Mouse (Mus musculus): Measurements from ENCODE around the gene Olfr1113. TPM values are rescaled to one million over a fixed set of nuclear protein-coding genes. Genes with fewer than 3 reads are reported as not detected.
"Not testable (repeated sequence)": the region's sequence is repeated elsewhere in the genome, so short reads cannot be mapped to it uniquely, and the experiment has no call there.

Olfr1113 gene
- polyA plus RNA-seq (2016; fragmentation: Nextera tagmentation; extraction: Ambion mirVana), result not detected in 2 replicates

- 92% methylated on average over 2 of the region's 2 CpGs for WGBS
- no peaks in the 10 kb centered on the region for H3K27me3 ChIP-seq (ENCODE audit: poor library complexity, severe bottlenecking)
- H3K4me1 ChIP-seq, result no peaks in the 10 kb centered on the region
- no peak for DNase-seq (ENCODE audit: extremely low spot score, low spot score)
- H3K36me3 ChIP-seq (replicated peaks), result no peaks in the 10 kb centered on the region
- H3K9me3 ChIP-seq, result no peaks in the 10 kb centered on the region
- H3K4me3 ChIP-seq, result no peak within 1 kb of the TSS
- H3K27ac ChIP-seq, result no peak within 1 kb of the TSS
These were observed at the start of gene Olfr1113 for GRCm38 (mm10) chr2:87208670-87209069. Olfr1113 (plus strand) TSS chr2:87208970.

GRCm38 (mm10) chr2:87167731-87168130 lies 41.0 kb upstream of the Olfr1113 start:
- DNase-seq (ENCODE audit: extremely low spot score, low spot score); H3K4me3 ChIP-seq; H3K27me3 ChIP-seq (ENCODE audit: poor library complexity, severe bottlenecking); H3K9me3 ChIP-seq; H3K27ac ChIP-seq; H3K4me1 ChIP-seq; H3K36me3 ChIP-seq (replicated peaks): not testable (repeated sequence)
- 81% methylated on average over 2 of the region's 2 CpGs for WGBS

DNA sequence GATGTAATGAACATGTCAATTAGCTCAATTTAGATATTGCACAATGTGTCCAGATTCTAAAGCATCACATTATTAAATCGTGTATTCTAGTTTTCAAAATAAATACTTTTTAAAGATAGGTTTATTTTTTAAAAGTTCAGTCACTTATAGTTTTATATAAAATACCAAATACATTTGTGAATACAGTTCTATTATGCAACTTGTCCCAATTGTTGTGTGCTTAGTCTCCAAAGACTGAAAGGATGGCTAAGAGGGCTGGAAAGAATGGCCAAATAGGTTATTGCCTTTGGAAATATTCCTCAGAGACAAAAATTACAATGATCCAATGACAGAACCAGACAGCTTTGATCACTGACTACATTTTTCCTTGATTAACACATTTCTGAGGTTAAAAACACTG lies 21.3 kb upstream of the Olfr1113 start, which contains the start of gene Olfr1112:
Gene Olfr1112 (plus strand): TSS at position 301 of the 400 bp plus-strand sequence.
- 87% methylated on average over 1 of the region's 1 CpGs for WGBS
- no peaks in the 10 kb centered on the region for H3K36me3 ChIP-seq (replicated peaks)
- H3K4me3 ChIP-seq, result no peak within 1 kb of the TSS
- no peak within 1 kb of the TSS for H3K27ac ChIP-seq
- no peaks in the 10 kb centered on the region for H3K4me1 ChIP-seq
- H3K27me3 ChIP-seq (ENCODE audit: poor library complexity, severe bottlenecking), result no peaks in the 10 kb centered on the region
- no peaks in the 10 kb centered on the region for H3K9me3 ChIP-seq
- no peak for DNase-seq (ENCODE audit: extremely low spot score, low spot score)

- no peaks in the 10 kb centered on the region for H3K36me3 ChIP-seq (replicated peaks)
- H3K27me3 ChIP-seq (ENCODE audit: poor library complexity, severe bottlenecking), result no peaks in the 10 kb centered on the region
- no peak within 1 kb of the TSS for H3K4me3 ChIP-seq
- no peak within 1 kb of the TSS for H3K27ac ChIP-seq
- WGBS, result 86% methylated on average over 2 of the region's 2 CpGs
- no peak for DNase-seq (ENCODE audit: extremely low spot score, low spot score)
- H3K9me3 ChIP-seq, result no peaks in the 10 kb centered on the region
- no peaks in the 10 kb centered on the region for H3K4me1 ChIP-seq
These were observed 38.9 kb downstream of the Olfr1113 start, which contains the start of gene Olfr1115 for GRCm38 (mm10) chr2:87247713-87248112. Olfr1115 (plus strand) TSS chr2:87248013.

Small RNAs within 50 kb of the gene (microRNA-seq; reads per million reads assigned to microRNA genes)
- gene Gm27438, result not detected

Other genes with a start within 250 kb of the Olfr1113 start
- not detected in 2 replicates for gene Olfr1099, start 248.3 kb upstream of the Olfr1113 start, polyA plus RNA-seq (2016; fragmentation: Nextera tagmentation; extraction: Ambion mirVana)
- gene Olfr1100, start 229.0 kb upstream of the Olfr1113 start, polyA plus RNA-seq (2016; fragmentation: Nextera tagmentation; extraction: Ambion mirVana), result not detected in 2 replicates
- not detected in 2 replicates for gene Olfr1101, start 217.7 kb upstream of the Olfr1113 start, polyA plus RNA-seq (2016; fragmentation: Nextera tagmentation; extraction: Ambion mirVana)
- not detected in 2 replicates for gene Olfr1102, start 210.6 kb upstream of the Olfr1113 start, polyA plus RNA-seq (2016; fragmentation: Nextera tagmentation; extraction: Ambion mirVana)
- gene Olfr1104, start 181.9 kb upstream of the Olfr1113 start, polyA plus RNA-seq (2016; fragmentation: Nextera tagmentation; extraction: Ambion mirVana), result not detected in 2 replicates
- gene Olfr1105, start 172.4 kb upstream of the Olfr1113 start, polyA plus RNA-seq (2016; fragmentation: Nextera tagmentation; extraction: Ambion mirVana), result not detected in 2 replicates
- not detected in 2 replicates for gene Olfr1106, start 156.7 kb upstream of the Olfr1113 start, polyA plus RNA-seq (2016; fragmentation: Nextera tagmentation; extraction: Ambion mirVana)
- gene Olfr1107, start 133.2 kb upstream of the Olfr1113 start, polyA plus RNA-seq (2016; fragmentation: Nextera tagmentation; extraction: Ambion mirVana), result not detected in 2 replicates
- gene Olfr1109, start 113.0 kb upstream of the Olfr1113 start, polyA plus RNA-seq (2016; fragmentation: Nextera tagmentation; extraction: Ambion mirVana), result not detected in 2 replicates
- gene Olfr259, start 94.4 kb upstream of the Olfr1113 start, polyA plus RNA-seq (2016; fragmentation: Nextera tagmentation; extraction: Ambion mirVana), result not detected in 2 replicates
- not detected in 2 replicates for gene Olfr1110, start 68.7 kb upstream of the Olfr1113 start, polyA plus RNA-seq (2016; fragmentation: Nextera tagmentation; extraction: Ambion mirVana)
- gene Olfr1111, start 56.3 kb upstream of the Olfr1113 start, polyA plus RNA-seq (2016; fragmentation: Nextera tagmentation; extraction: Ambion mirVana), result not detected in 2 replicates
- gene Olfr1112, start 21.2 kb upstream of the Olfr1113 start, polyA plus RNA-seq (2016; fragmentation: Nextera tagmentation; extraction: Ambion mirVana), result not detected in 2 replicates
- gene Olfr1115, start 39.0 kb downstream of the Olfr1113 start, polyA plus RNA-seq (2016; fragmentation: Nextera tagmentation; extraction: Ambion mirVana), result not detected in 2 replicates
- not detected in 2 replicates for gene Olfr1116, start 58.6 kb downstream of the Olfr1113 start, polyA plus RNA-seq (2016; fragmentation: Nextera tagmentation; extraction: Ambion mirVana)
- gene Olfr1118, start 98.6 kb downstream of the Olfr1113 start, polyA plus RNA-seq (2016; fragmentation: Nextera tagmentation; extraction: Ambion mirVana), result not detected in 2 replicates
- not detected in 2 replicates for gene Olfr1120, start 145.8 kb downstream of the Olfr1113 start, polyA plus RNA-seq (2016; fragmentation: Nextera tagmentation; extraction: Ambion mirVana)
- not detected in 2 replicates for gene Olfr1121, start 160.9 kb downstream of the Olfr1113 start, polyA plus RNA-seq (2016; fragmentation: Nextera tagmentation; extraction: Ambion mirVana)
- gene Olfr1122, start 176.9 kb downstream of the Olfr1113 start, polyA plus RNA-seq (2016; fragmentation: Nextera tagmentation; extraction: Ambion mirVana), result not detected in 2 replicates
- gene Olfr1123, start 207.7 kb downstream of the Olfr1113 start, polyA plus RNA-seq (2016; fragmentation: Nextera tagmentation; extraction: Ambion mirVana), result not detected in 2 replicates
- 0.07 TPM in 1 of 2 replicates, not detected in the other for gene Olfr1124, start 221.3 kb downstream of the Olfr1113 start, polyA plus RNA-seq (2016; fragmentation: Nextera tagmentation; extraction: Ambion mirVana)
- gene Olfr1126, start 245.0 kb downstream of the Olfr1113 start, polyA plus RNA-seq (2016; fragmentation: Nextera tagmentation; extraction: Ambion mirVana), result not detected in 2 replicates